ENCODE assay signal across 9 mouse cellular contexts in the genomic region with DNA sequence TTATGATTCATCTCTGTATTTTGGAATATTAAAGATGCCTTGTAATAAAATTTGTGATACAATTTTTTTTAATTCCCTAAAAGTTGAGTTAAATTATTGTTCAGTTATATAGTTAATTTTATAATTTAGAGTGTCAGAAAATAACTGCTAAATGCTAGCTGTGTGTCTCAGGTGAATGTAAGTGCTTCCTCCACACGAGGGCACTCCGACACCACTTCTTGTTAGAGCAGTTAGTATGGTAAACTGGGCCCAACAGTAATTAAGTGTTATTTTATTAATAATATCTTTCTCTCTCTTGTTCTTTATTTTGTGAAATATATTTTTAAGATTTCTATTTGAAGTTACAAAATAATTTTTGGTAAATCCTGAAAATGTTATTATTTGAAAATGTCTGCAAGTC. TPM values are rescaled to one million over a fixed set of nuclear protein-coding genes. Genes with fewer than 3 reads are reported as not detected.
DNase-seq lines count a peak whose midpoint lies in the region; TF ChIP-seq lines count a peak whose summit lies in the region.
"Had no signal": no experiment of that assay in that cellular context is flagged by ENCODE, and none has a peak within 500 bp of the region (broad histone marks: within the 10 kb centered on the region; RNA-seq: fewer than 3 reads in every experiment).

No protein-coding gene starts in this region.

- DNase-seq in embryo, embryonic 10 days (ENCODE audit: low spot score) = peak; percentile 69
- DNase-seq in embryo, embryonic 9.5 days (ENCODE audit: extremely low spot score) = no peak
- DNase-seq in lung, adult 2 months = no peak
- no peak for DNase-seq in lung, adult 18-20 months
- DNase-seq in ZHBTc4 (ENCODE audit: low read depth, low spot score) = peak; percentile 49
- DNase-seq in layer of hippocampus, postnatal 10 days (ENCODE audit: low spot score in 2 of 2) = peak; percentile 61 to 76
- DNase-seq in gastrocnemius, adult 18-20 months (ENCODE audit: low spot score) = no peak
- DNase-seq in urinary bladder, adult 2 months (ENCODE audit: low spot score) = no peak

- no peaks in the 10 kb centered on the region for H3K4me1 ChIP-seq in lung, adult 2 months (ENCODE audit: control insufficient read depth, insufficient read depth, low read length)
- H3K4me1 ChIP-seq: lung, embryonic 15.5 days had no signal

- WGBS in lung, adult 2 months = 74% methylated on average over 2 of the region's 2 CpGs

- 0 out of 2 replicates have a peak, but pooled peaks have one; percentile 35 for TF ChIP-seq CTCF in lung, adult 2 months (IDR thresholded peaks at IDR 0.05; ENCODE audit: insufficient read depth, low read length)

- no peak for TF ChIP-seq POLR2A in lung, adult 2 months (IDR thresholded peaks at IDR 0.05; ENCODE audit: borderline replicate concordance, extremely low read depth, low read depth, low read length)

- H3K4me3 ChIP-seq in lung, adult 2 months (replicated peaks; ENCODE audit: extremely low read depth, low read depth, low read length) = no peak overlapping the region
- H3K4me3 ChIP-seq: lung, embryonic 15.5 days had no signal

RNA-seq across cellular contexts. Expression of gene Papola, which starts 51.7 kb away (rescaled TPM):
- polyA plus RNA-seq in lung, adult 2 months (2012; rRNA removed) = 40.4 and 51.8 TPM in 2 replicates
- 100 to 1,000 TPM; 131 to 149 TPM for total RNA-seq in layer of hippocampus, postnatal 10 days (2021)
- 10 to 100 TPM; 66.2 to 85.3 TPM for total RNA-seq in gastrocnemius, adult 18-20 months (2021)
- polyA plus RNA-seq in urinary bladder, adult 2 months (2012; rRNA removed) = 94.8 and 100 TPM in 2 replicates

Comparison
In these comparisons a context has a peak if more than half of its experiments do, and no peak if none do; other contexts are left out.
1. DNase-seq: peak in embryo, embryonic 10 days (single experiment), ZHBTc4 (single experiment) and layer of hippocampus, postnatal 10 days (2 of 2); none in embryo, embryonic 9.5 days (single experiment), lung, adult 2 months (single experiment), lung, adult 18-20 months (0 of 2), gastrocnemius, adult 18-20 months (single experiment) and urinary bladder, adult 2 months (single experiment).